12 mouse cellular contexts compared by ENCODE assay signal in genomic region chr10:75790773-75791172, GRCm38 (mm10). TPM values are rescaled to one million over a fixed set of nuclear protein-coding genes. Genes with fewer than 3 reads are reported as not detected.
DNase-seq lines count a peak whose midpoint lies in the region; ATAC-seq and TF ChIP-seq lines count a peak whose summit lies in the region.
"Had no signal": no experiment of that assay in that cellular context is flagged by ENCODE, and none has a peak within 500 bp of the region (broad histone marks: within the 10 kb centered on the region; RNA-seq: fewer than 3 reads in every experiment).

No protein-coding gene starts in this region.

- H3K36me3 ChIP-seq in kidney, adult 2 months (ENCODE audit: control insufficient read depth, insufficient read depth, low read length), result no peaks in the 10 kb centered on the region
- H3K36me3 ChIP-seq in kidney, embryonic 14.5 days (ENCODE audit: control insufficient read depth, insufficient read depth, low read length), result no peaks in the 10 kb centered on the region
- H3K36me3 ChIP-seq: forebrain, embryonic 10.5 days had no signal

- H3K27ac ChIP-seq in kidney, adult 2 months (ENCODE audit: insufficient read depth, low read depth, low read length), result peak overlapping the region; percentile 32
- H3K27ac ChIP-seq in kidney, embryonic 14.5 days (ENCODE audit: low read depth, low read length), result no peak overlapping the region
- H3K27ac ChIP-seq: forebrain, embryonic 10.5 days had no signal

- no peaks in the 10 kb centered on the region for H3K9me3 ChIP-seq in kidney, embryonic 14.5 days (ENCODE audit: control insufficient read depth, low read length)
- H3K9me3 ChIP-seq: forebrain, embryonic 10.5 days had no signal

- H3K4me1 ChIP-seq in kidney, adult 2 months (ENCODE audit: control insufficient read depth, insufficient read depth, low read length), result peaks cover 22% of the 10 kb centered on the region
- H3K4me1 ChIP-seq in kidney, embryonic 14.5 days (ENCODE audit: control insufficient read depth, insufficient read depth, low read length), result peaks cover 6% of the 10 kb centered on the region; the same call in 1 of the 2 replicates

- no peak for ATAC-seq in kidney, embryonic 14.5 days (ENCODE audit: low FRiP score, low TSS enrichment)
- 0 out of 2 replicates have a peak, but pooled peaks have one; percentile 35 for ATAC-seq in megakaryocyte, adult 5-6 weeks (ENCODE audit: poor library complexity, severe bottlenecking)

- H3K4me3 ChIP-seq in kidney, adult 2 months (ENCODE audit: insufficient read depth, low read depth, low read length), result no peak overlapping the region
- no peak overlapping the region for H3K4me3 ChIP-seq in kidney, embryonic 14.5 days (ENCODE audit: low read length)
- H3K4me3 ChIP-seq: forebrain, embryonic 10.5 days had no signal

- H3K4me2 ChIP-seq in kidney, embryonic 14.5 days (replicated peaks; ENCODE audit: low read depth, low read length), result no peak overlapping the region

- WGBS in kidney, adult 2 months, result 8% methylated on average over 7 of the region's 7 CpGs
- 26% methylated on average over 7 of the region's 7 CpGs for WGBS in kidney, embryonic 14.5 days

- TF ChIP-seq POLR2A in kidney, adult 2 months (IDR thresholded peaks at IDR 0.05; ENCODE audit: low read depth, low read length), result no peak

- H3K9ac ChIP-seq in kidney, embryonic 14.5 days (ENCODE audit: low read depth, low read length), result no peak overlapping the region

- DNase-seq in kidney, adult 2 months, result no peak
- DNase-seq in CD4-positive, CD25-positive, alpha-beta regulatory T cell, adult 2 months (ENCODE audit: low read depth, low spot score), result peak; percentile 52
- DNase-seq in brain, adult 2 months (ENCODE audit: low read depth, low spot score), result peak; percentile 31
- no peak for DNase-seq in frontal cortex, adult 2 months (ENCODE audit: extremely low spot score in 1 of 2, low spot score in 1 of 2)
- DNase-seq in adrenal gland, postnatal 4 days (ENCODE audit: low spot score in 2 of 2), result no peak
- DNase-seq in kidney, postnatal 10 days, result no peak

- H3K27me3 ChIP-seq in kidney, adult 2 months (replicated peaks; ENCODE audit: control insufficient read depth, insufficient read depth, low read length), result no peaks in the 10 kb centered on the region
- H3K27me3 ChIP-seq in kidney, embryonic 14.5 days (ENCODE audit: control insufficient read depth, insufficient read depth, low read length), result no peaks in the 10 kb centered on the region

- TF ChIP-seq CTCF in kidney, adult 2 months (conservative IDR thresholded peaks at IDR 0.05; ENCODE audit: insufficient read depth, insufficient read length, low read depth, low read length), result 0 out of 2 replicates have a peak, but pooled peaks have one; percentile 20

RNA-seq across cellular contexts. Expression of gene Gstt1, which starts 7.6 kb away (rescaled TPM):
- 492 and 514 TPM in 2 replicates for polyA plus RNA-seq in kidney, adult 2 months (2012; rRNA removed)
- 10.6 and 12.1 TPM in 2 replicates for polyA plus RNA-seq in kidney, embryonic 14.5 days (2014; fragmentation: Nextera tagmentation; extraction: Ambion mirVana)
- 0.78 TPM in 1 of 2 replicates, not detected in the other for total RNA-seq in megakaryocyte, adult 5-6 weeks (2015)
- total RNA-seq in megakaryocyte, adult 5-6 weeks (2017), result not detected in 2 replicates
- 29.8 and 39.9 TPM in 2 replicates for polyA plus RNA-seq in frontal cortex, adult 2 months (2012; rRNA removed)
- 10 to 100 TPM; 21.1 to 30.2 TPM for total RNA-seq in adrenal gland, postnatal 4 days (2021)

RNA-seq across cellular contexts. Expression of gene Gstt3, which starts 9.6 kb away (rescaled TPM):
- polyA plus RNA-seq in kidney, adult 2 months (2012; rRNA removed), result 97.4 and 108 TPM in 2 replicates
- 29.7 and 43.4 TPM in 2 replicates for polyA plus RNA-seq in kidney, embryonic 14.5 days (2014; fragmentation: Nextera tagmentation; extraction: Ambion mirVana)
- total RNA-seq in megakaryocyte, adult 5-6 weeks (2015), result 1.4 and 2.7 TPM in 2 replicates
- 1.5 and 1.6 TPM in 2 replicates for total RNA-seq in megakaryocyte, adult 5-6 weeks (2017)
- 8.6 and 10.4 TPM in 2 replicates for polyA plus RNA-seq in frontal cortex, adult 2 months (2012; rRNA removed)
- total RNA-seq in adrenal gland, postnatal 4 days (2021), result 10 to 100 TPM; 12.7 to 21.7 TPM

RNA-seq across cellular contexts. Expression of gene Gm20441, which starts 10.0 kb away (rescaled TPM):
- not detected in 2 replicates for polyA plus RNA-seq in kidney, adult 2 months (2012; rRNA removed)
- polyA plus RNA-seq in kidney, embryonic 14.5 days (2014; fragmentation: Nextera tagmentation; extraction: Ambion mirVana), result not detected in 2 replicates
- total RNA-seq in megakaryocyte, adult 5-6 weeks (2015), result not detected in 2 replicates
- not detected in 2 replicates for total RNA-seq in megakaryocyte, adult 5-6 weeks (2017)
- polyA plus RNA-seq in frontal cortex, adult 2 months (2012; rRNA removed), result not detected in 2 replicates
- total RNA-seq in adrenal gland, postnatal 4 days (2021), result under 1 TPM in 1 of 2 experiments, not detected in 1; 0.82 TPM
- total RNA-seq: hematopoietic stem cell, adult 5-6 weeks; left cerebral cortex, postnatal 10 days had no signal
- polyA plus RNA-seq: forebrain, embryonic 10.5 days; neural tube, embryonic 11.5 days had no signal

RNA-seq across cellular contexts. Expression of gene Ddt, which starts 17.6 kb away (rescaled TPM):
- polyA plus RNA-seq in kidney, adult 2 months (2012; rRNA removed), result 408 and 410 TPM in 2 replicates
- 75.7 and 90.4 TPM in 2 replicates for polyA plus RNA-seq in kidney, embryonic 14.5 days (2014; fragmentation: Nextera tagmentation; extraction: Ambion mirVana)
- 30.0 and 31.4 TPM in 2 replicates for total RNA-seq in megakaryocyte, adult 5-6 weeks (2015)
- 24.7 and 28.4 TPM in 2 replicates for total RNA-seq in megakaryocyte, adult 5-6 weeks (2017)
- polyA plus RNA-seq in frontal cortex, adult 2 months (2012; rRNA removed), result 69.6 and 80.8 TPM in 2 replicates
- total RNA-seq in adrenal gland, postnatal 4 days (2021), result 10 to 100 TPM; 57.0 to 67.9 TPM

RNA-seq across cellular contexts. Expression of gene Cabin1, which starts 26.6 kb away (rescaled TPM):
- polyA plus RNA-seq in kidney, adult 2 months (2012; rRNA removed), result 24.6 and 27.3 TPM in 2 replicates
- polyA plus RNA-seq in kidney, embryonic 14.5 days (2014; fragmentation: Nextera tagmentation; extraction: Ambion mirVana), result 32.3 and 37.7 TPM in 2 replicates
- total RNA-seq in megakaryocyte, adult 5-6 weeks (2015), result 23.7 and 24.0 TPM in 2 replicates
- total RNA-seq in megakaryocyte, adult 5-6 weeks (2017), result 19.4 and 20.7 TPM in 2 replicates
- polyA plus RNA-seq in frontal cortex, adult 2 months (2012; rRNA removed), result 50.9 and 57.4 TPM in 2 replicates
- total RNA-seq in adrenal gland, postnatal 4 days (2021), result 10 to 100 TPM; 49.4 to 58.5 TPM

Comparison
In these comparisons a context has a peak if more than half of its experiments do, and no peak if none do; other contexts are left out.
1. RNA of gene Gstt1, which starts 7.6 kb away (polyA plus RNA-seq): 492 to 514 TPM in kidney, adult 2 months; 29.8 to 39.9 TPM in frontal cortex, adult 2 months and 10.6 to 12.1 TPM in kidney, embryonic 14.5 days; every median in the first group is over 10 times any median in the second.
2. DNase-seq: peak in CD4-positive, CD25-positive, alpha-beta regulatory T cell, adult 2 months (single experiment) and brain, adult 2 months (single experiment); none in kidney, adult 2 months (single experiment), frontal cortex, adult 2 months (0 of 2), adrenal gland, postnatal 4 days (0 of 2) and kidney, postnatal 10 days (single experiment).